Mouse (Mus musculus): ENCODE data around the gene Slc6a6. TPM values are rescaled to one million over a fixed set of nuclear protein-coding genes. Genes with fewer than 3 reads are reported as not detected.

Slc6a6 gene
- total RNA-seq (2014; rRNA removed; ENCODE audit: low replicate concordance) (95.3 and 149 TPM in 2 replicates), polyA plus RNA-seq (2015; fragmentation: Nextera tagmentation; extraction: Ambion mirVana) (87.4 and 116 TPM in 2 replicates)

DNA sequence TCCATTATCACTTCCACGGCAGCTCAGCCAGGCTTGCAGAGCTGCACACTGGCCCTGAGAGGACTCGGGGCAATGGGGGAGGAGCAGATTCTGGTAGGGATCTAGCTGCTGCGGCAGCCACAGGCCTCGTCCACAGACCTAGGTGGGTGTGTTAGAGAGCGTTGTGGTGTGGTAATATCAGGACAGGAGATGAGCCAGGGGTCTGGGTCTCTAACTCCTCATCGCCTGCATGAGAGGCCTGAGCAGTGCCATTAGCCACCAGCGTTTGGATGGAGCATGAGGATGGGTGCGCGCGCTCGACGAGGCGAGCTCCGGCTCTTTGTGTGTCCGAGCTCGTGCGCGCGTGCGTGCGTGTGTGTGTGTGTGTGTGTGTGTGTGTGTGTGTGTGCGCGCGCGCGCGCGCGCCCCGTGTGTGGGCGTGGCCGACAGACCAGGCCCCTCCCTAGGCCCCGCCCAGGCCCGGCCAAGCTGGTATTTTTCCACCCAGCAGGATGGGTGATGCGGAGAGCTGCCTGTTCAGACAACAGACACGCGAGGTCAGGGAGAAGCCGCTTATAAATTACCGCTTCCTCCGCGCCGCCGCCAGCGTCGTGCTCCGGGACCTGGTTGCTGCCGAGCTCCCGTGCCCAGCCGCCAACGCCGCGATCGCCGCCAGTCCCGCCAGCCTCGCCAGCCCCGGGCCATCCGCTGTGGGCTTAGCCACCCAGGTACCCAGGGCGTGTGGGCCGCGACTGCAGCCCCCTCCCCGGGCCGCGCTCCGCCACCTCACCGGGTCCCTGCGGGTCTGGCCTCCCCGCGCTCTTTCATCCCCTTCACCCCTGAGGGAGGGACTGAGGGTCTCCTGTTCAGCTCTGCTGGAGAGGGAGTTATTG is at the start of gene Slc6a6:
Slc6a6 (plus strand) TSS at position 452 of the 872 bp plus-strand sequence.
- Histone ChIP-seq H3K36me3 (replicated peaks; ENCODE audit: control insufficient read depth, insufficient read depth, low read length) (no peaks in the 10 kb centered on the region), H3K9me3 (replicated peaks; ENCODE audit: control insufficient read depth, low read length) (no peaks in the 10 kb centered on the region), H3K9ac (replicated peaks; ENCODE audit: low read depth, low read length) (peak within 1 kb of the TSS; percentile 92), H3K4me3 (ENCODE audit: low read depth, low read length) (peak within 1 kb of the TSS; percentile 93), H3K27me3 (ENCODE audit: control insufficient read depth, insufficient read depth, low read length) (no peaks in the 10 kb centered on the region), H3K27ac (ENCODE audit: low read depth) (peak within 1 kb of the TSS; percentile 91), H3K4me2 (ENCODE audit: low read depth, low read length) (peak within 1 kb of the TSS; percentile 93), H3K4me1 (ENCODE audit: control insufficient read depth, insufficient read depth) (peaks cover 33% of the 10 kb centered on the region)
- under 1% methylated on average over 51 of the region's 69 CpGs for WGBS
- ATAC-seq (ENCODE audit: insufficient read depth, low read depth) (peak; percentile 84), DNase-seq (ENCODE audit: low spot score) (peak; percentile 77)
- TF ChIP-seq CTCF (IDR thresholded peaks at IDR 0.05; ENCODE audit: low read depth), result no peak
- 0 out of 2 replicates have a peak, but pooled peaks have one; percentile 17 for TF ChIP-seq EP300 (IDR thresholded peaks at IDR 0.05; ENCODE audit: low read depth)

DNA sequence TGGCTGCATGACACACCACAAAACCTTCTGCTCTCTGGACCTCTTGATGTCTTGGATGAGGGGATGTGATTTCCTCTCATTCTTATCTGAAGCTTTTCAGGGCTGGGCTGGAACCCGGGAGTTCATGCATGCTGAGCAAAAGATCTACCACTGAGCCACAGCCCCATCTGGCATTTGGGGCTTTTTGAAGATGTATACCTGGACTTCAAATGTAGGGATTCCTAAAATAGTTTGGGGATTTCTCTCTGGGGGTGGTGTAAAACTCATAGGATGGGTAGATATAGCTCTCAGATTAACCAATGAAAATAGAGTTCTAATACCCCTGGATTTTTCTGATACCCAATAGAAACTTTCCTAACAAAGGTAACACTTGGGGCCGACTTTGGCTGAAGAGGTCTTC is 49.4 kb upstream of the Slc6a6 start:
- no peak for DNase-seq (ENCODE audit: low spot score)
- Histone ChIP-seq H3K9me3 (replicated peaks; ENCODE audit: control insufficient read depth, low read length) (no peaks in the 10 kb centered on the region), H3K4me2 (ENCODE audit: low read depth, low read length) (no peak overlapping the region), H3K27ac (ENCODE audit: low read depth) (no peak overlapping the region), H3K9ac (replicated peaks; ENCODE audit: low read depth, low read length) (no peak overlapping the region), H3K27me3 (ENCODE audit: control insufficient read depth, insufficient read depth, low read length) (peaks cover 6% of the 10 kb centered on the region; the same call in 1 of the 2 replicates), H3K4me1 (ENCODE audit: control insufficient read depth, insufficient read depth) (no peaks in the 10 kb centered on the region), H3K36me3 (replicated peaks; ENCODE audit: control insufficient read depth, insufficient read depth, low read length) (no peaks in the 10 kb centered on the region), H3K4me3 (ENCODE audit: low read depth, low read length) (no peak overlapping the region)
- WGBS, result 46% methylated on average over 2 of the region's 2 CpGs
- TF ChIP-seq EP300 (IDR thresholded peaks at IDR 0.05; ENCODE audit: low read depth) (no peak), CTCF (IDR thresholded peaks at IDR 0.05; ENCODE audit: low read depth) (no peak)
- no peak for ATAC-seq (ENCODE audit: insufficient read depth, low read depth)

- H3K4me3 ChIP-seq (ENCODE audit: low read depth, low read length), result no peak overlapping the region
- H3K4me2 ChIP-seq (ENCODE audit: low read depth, low read length), result no peak overlapping the region
- TF ChIP-seq CTCF (IDR thresholded peaks at IDR 0.05; ENCODE audit: low read depth) (no peak), EP300 (IDR thresholded peaks at IDR 0.05; ENCODE audit: low read depth) (no peak)
- no peaks in the 10 kb centered on the region for H3K36me3 ChIP-seq (replicated peaks; ENCODE audit: control insufficient read depth, insufficient read depth, low read length)
- H3K9ac ChIP-seq (replicated peaks; ENCODE audit: low read depth, low read length), result no peak overlapping the region
- peaks cover 6% of the 10 kb centered on the region; the same call in 1 of the 2 replicates for H3K27me3 ChIP-seq (ENCODE audit: control insufficient read depth, insufficient read depth, low read length)
- no peak for ATAC-seq (ENCODE audit: insufficient read depth, low read depth)
- WGBS, result 63% methylated on average over 2 of the region's 2 CpGs
- H3K4me1 ChIP-seq (ENCODE audit: control insufficient read depth, insufficient read depth), result no peaks in the 10 kb centered on the region
- H3K9me3 ChIP-seq (replicated peaks; ENCODE audit: control insufficient read depth, low read length), result no peaks in the 10 kb centered on the region
- no peak overlapping the region for H3K27ac ChIP-seq (ENCODE audit: low read depth)
- DNase-seq (ENCODE audit: low spot score), result no peak
These were observed 49.0 kb upstream of the Slc6a6 start for GRCm38 (mm10) chr6:91634876-91635275.

GRCm38 (mm10) chr6:91638204-91638995 is 45.5 kb upstream of the Slc6a6 start:
- WGBS, result 53% methylated on average over 9 of the region's 9 CpGs
- no peaks in the 10 kb centered on the region for H3K4me1 ChIP-seq (ENCODE audit: control insufficient read depth, insufficient read depth)
- H3K4me2 ChIP-seq (ENCODE audit: low read depth, low read length), result no peak overlapping the region
- no peaks in the 10 kb centered on the region for H3K36me3 ChIP-seq (replicated peaks; ENCODE audit: control insufficient read depth, insufficient read depth, low read length)
- H3K27ac ChIP-seq (ENCODE audit: low read depth), result no peak overlapping the region
- H3K9me3 ChIP-seq (replicated peaks; ENCODE audit: control insufficient read depth, low read length), result no peaks in the 10 kb centered on the region
- 0 out of 2 replicates have a peak, but pooled peaks cover 3% of the 10 kb centered on the region for H3K27me3 ChIP-seq (ENCODE audit: control insufficient read depth, insufficient read depth, low read length)
- ATAC-seq (ENCODE audit: insufficient read depth, low read depth) (no peak), DNase-seq (ENCODE audit: low spot score) (no peak)
- TF ChIP-seq EP300 (IDR thresholded peaks at IDR 0.05; ENCODE audit: low read depth), result no peak
- TF ChIP-seq CTCF (IDR thresholded peaks at IDR 0.05; ENCODE audit: low read depth), result no peak
- no peak overlapping the region for H3K9ac ChIP-seq (replicated peaks; ENCODE audit: low read depth, low read length)
- H3K4me3 ChIP-seq (ENCODE audit: low read depth, low read length), result no peak overlapping the region

GRCm38 (mm10) chr6:91643011-91643410 is 40.8 kb upstream of the Slc6a6 start:
- no peaks in the 10 kb centered on the region for H3K36me3 ChIP-seq (replicated peaks; ENCODE audit: control insufficient read depth, insufficient read depth, low read length)
- H3K9me3 ChIP-seq (replicated peaks; ENCODE audit: control insufficient read depth, low read length), result no peaks in the 10 kb centered on the region
- H3K9ac ChIP-seq (replicated peaks; ENCODE audit: low read depth, low read length), result no peak overlapping the region
- WGBS, result 48% methylated on average over 5 of the region's 5 CpGs
- H3K4me1 ChIP-seq (ENCODE audit: control insufficient read depth, insufficient read depth), result no peaks in the 10 kb centered on the region
- TF ChIP-seq EP300 (IDR thresholded peaks at IDR 0.05; ENCODE audit: low read depth), result no peak
- ATAC-seq (ENCODE audit: insufficient read depth, low read depth) (no peak), DNase-seq (ENCODE audit: low spot score) (no peak)
- H3K4me3 ChIP-seq (ENCODE audit: low read depth, low read length), result no peak overlapping the region
- no peak overlapping the region for H3K27ac ChIP-seq (ENCODE audit: low read depth)
- 0 out of 2 replicates have a peak, but pooled peaks cover 8% of the 10 kb centered on the region for H3K27me3 ChIP-seq (ENCODE audit: control insufficient read depth, insufficient read depth, low read length)
- no peak overlapping the region for H3K4me2 ChIP-seq (ENCODE audit: low read depth, low read length)

All from heart, postnatal 0 days (tissue).